Mouse (Mus musculus): ENCODE measurements at regions not wholly inside any gene's neighbourhood (a gene's known extent, or its start where the extent isn't known, plus 50 kb on each side); places are given as distances from the start of the nearest gene placed in this dataset.

DNA sequence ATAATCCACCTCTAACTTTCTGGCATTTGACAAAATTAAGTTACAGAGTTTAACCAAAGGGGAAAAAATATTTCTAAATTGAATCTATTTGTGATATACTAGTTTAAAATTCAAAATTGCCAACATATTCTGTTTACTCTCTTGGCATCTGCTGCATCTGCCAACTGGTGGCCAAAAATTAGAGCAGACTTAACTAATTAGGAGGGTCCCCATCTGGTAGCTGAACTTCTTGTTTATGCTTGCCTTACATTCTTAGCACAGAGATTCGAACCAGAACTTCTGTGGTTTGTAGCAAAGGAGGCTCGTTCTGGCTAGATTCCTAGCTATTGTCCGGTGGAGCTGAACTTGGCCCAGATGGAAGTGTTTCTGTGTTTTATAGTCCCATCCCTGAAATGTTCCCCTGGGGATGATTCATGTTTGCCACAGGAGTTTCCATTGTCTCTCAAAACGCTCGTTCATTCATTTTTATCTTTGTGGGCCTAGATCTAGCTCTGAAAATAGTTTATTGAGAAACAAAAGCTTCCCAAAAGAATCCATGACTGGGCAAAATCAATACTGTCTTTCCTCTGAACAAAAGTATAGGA is 3461.5 kb upstream of the Gm7489 start:
- ATAC-seq, result no peak

GRCm38 (mm10) chr15:50449604-50450003 is 3435.1 kb upstream of the Gm7489 start:
- ATAC-seq, result no peak

DNA sequence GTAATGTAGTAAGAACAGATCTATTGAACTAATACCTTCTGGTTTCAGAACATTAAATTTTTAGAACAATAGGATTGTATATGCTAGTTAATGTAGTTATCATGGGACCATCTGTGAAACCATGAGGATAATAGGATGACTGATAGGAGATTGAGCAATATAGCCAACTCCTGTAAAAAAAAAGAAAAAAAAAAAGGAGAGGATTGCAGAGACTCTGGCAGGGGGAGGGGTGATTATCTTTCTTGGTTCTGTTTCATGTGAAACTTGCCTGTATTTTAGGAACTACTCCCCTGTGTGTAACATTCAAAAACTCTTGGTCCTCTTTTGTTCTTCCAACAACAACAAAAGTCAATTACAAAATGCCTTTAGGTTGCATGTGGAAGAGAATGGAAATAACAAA is 3412.1 kb upstream of the Gm7489 start:
- ATAC-seq, result no peak

GRCm38 (mm10) chr15:50498716-50499115 is 3386.0 kb upstream of the Gm7489 start:
- no peak for ATAC-seq

DNA sequence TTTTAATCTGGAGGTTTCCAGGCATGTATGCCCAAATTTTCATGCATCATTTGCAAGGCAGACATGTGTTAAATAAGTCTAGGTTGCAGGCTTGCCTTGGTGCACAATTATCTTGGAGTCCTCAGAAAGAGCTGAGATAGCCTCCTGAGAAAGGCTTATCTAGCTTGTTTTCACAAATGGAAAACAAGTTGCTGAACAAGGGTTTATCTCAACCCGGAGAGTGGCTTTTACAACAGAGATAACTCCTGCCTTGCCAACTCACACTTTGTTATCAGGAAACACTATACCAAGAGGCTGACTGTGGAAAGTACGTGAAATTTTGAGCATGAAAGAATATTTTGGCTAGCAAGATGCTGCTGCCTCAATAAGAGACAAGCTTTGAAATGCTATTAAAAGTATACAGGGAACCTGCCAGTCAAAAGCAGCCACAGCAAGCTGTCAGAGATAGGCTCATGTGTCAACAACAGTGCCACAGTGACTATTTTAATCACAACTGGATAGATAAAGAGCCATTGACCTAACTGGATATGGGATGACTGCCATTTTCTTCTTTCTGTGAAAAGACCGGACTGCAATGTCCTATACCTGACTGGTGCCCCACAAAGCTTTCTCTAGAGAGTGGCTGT is 3376.6 kb upstream of the Gm7489 start:
- no peak for ATAC-seq

- ATAC-seq, result no peak
Observed at GRCm38 (mm10) chr15:50513036-50513435, 3371.7 kb upstream of the Gm7489 start.

DNA sequence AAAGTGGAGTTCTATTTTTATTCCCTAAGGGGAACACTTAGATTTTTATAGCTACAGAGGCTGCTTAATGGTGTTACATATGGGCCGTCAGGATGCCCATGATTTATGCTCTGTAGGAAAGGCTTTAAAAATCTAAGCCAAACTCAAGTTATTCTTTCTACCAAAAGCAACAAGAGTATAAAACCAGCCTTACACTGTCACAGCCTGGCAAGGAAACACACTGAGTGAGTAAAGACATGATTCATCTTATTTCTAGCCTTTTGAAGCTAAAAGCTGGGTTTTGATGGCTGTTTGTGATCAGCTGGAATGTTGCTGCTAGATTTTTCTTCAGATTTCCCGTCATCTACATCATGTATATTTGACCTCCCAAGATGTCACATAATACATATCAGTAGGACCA is 3359.9 kb upstream of the Gm7489 start:
- ATAC-seq, result no peak

- ATAC-seq, result no peak
Observed at GRCm38 (mm10) chr15:50534490-50534889, 3350.2 kb upstream of the Gm7489 start.

DNA sequence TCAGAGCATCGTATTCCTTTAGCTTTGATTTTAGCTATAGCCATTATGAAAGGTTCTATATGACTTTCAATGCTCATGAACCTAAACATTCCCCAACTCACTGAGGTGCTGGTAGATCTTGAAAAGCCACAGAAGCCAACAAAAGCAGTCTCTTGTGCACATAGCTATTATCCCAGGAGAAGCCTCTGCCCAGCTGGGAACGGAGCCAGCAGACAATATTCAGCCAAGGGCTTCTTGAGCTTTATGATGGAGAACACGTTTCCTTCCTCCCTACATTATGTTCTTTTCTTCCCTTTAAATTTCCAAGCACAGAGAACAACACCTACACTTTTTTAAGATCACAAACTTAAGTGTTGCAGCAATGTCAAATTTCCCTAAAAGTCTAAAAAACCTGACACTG is 3321.1 kb upstream of the Gm7489 start:
- ATAC-seq, result no peak

- no peak for ATAC-seq
Observed at GRCm38 (mm10) chr15:50580811-50581210, 3303.9 kb upstream of the Gm7489 start.

DNA sequence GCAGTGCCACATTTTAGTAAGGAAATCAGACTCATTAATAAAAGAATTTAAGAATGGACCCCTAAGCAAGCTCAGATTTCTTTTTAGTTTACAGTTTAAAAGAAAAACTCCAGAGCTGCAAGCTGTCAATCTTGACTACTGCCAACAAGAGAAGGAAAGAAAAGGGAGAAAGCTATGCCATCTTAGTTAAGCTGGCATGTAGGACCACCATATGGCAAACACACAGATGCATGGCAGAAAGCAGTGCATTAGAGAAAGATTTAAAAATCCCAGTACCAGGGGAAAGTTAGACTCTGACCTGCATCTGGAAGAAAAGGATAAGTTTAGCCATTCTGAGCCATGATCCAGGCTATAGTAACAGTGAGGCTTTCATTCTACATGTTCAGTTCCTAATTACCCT is 3300.8 kb upstream of the Gm7489 start:
- ATAC-seq, result no peak

DNA sequence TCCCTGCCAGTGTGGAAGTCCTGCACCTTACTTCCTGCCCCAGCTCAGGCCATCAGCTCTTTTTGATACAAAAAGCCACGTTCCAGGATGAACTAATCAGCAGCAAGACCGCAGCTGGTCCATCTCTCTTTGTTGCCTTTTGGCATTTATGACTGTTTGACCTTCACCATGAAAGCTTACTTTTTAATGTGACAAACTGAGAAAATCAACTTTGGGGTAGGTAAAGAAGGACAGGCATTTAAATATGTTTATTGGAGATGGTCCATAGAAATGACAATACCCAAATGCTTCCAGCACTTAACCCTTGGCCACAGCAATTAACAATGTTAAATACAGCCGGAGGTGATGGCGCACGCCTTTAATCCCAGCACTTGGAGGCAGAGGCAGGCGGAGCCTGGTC is 3299.2 kb upstream of the Gm7489 start:
- ATAC-seq, result no peak
